Mouse (Mus musculus) neural tube, embryonic 11.5 days (tissue): ENCODE data around the gene Deaf1. TPM values are rescaled to one million over a fixed set of nuclear protein-coding genes. Genes with fewer than 3 reads are reported as not detected.
A peak's percentile ranks its signal among the peaks of the same experiment; 100 is the strongest.

Experiments used
- ATAC-seq: fragments of 200-750 bp; cut with Nextera tagmentation; 2 replicates; pipeline ENCODE4 v1.8.0; 2017; ENCODE audit warnings: moderate number of reproducible peaks, mild to moderate bottlenecking, moderate TSS enrichment, moderate library complexity; ENCODE audit not compliant: insufficient read depth, low FRiP score, low TSS enrichment
- DNase-seq: peaks from one replicate; pipeline ENCODE4 v3.0.0-alpha.2; 2015; ENCODE audit warnings: low spot score
- H3K27ac ChIP-seq: fragments of 300-500 bp; sonication (generic); 2 replicates; pipeline ENCODE4 v1.5.1; 2014; ENCODE audit warnings: low read depth, mild to moderate bottlenecking, low read length
- H3K27me3 ChIP-seq: fragments of 300-500 bp; sonication (generic); 2 replicates; pipeline ENCODE4 v1.6.1; 2014; ENCODE audit warnings: mild to moderate bottlenecking, low read length, mixed read lengths; ENCODE audit not compliant: control insufficient read depth, insufficient read depth
- H3K36me3 ChIP-seq: fragments of 300-500 bp; sonication (generic); 2 replicates; pipeline ENCODE4 v1.6.1; 2014; ENCODE audit warnings: mild to moderate bottlenecking, low read length, moderate library complexity, mixed read lengths; ENCODE audit not compliant: control insufficient read depth, insufficient read depth
- H3K4me1 ChIP-seq: fragments of 300-500 bp; sonication (generic); 2 replicates; pipeline ENCODE4 v1.6.1; 2014; ENCODE audit warnings: low read length, mixed read lengths; ENCODE audit not compliant: control insufficient read depth, insufficient read depth
- H3K4me2 ChIP-seq: fragments of 300-500 bp; sonication (generic); 2 replicates; pipeline ENCODE4 v1.6.1; 2014; ENCODE audit warnings: low read depth, mild to moderate bottlenecking, moderate library complexity
- H3K4me3 ChIP-seq: fragments of 300-500 bp; sonication (generic); 2 replicates; pipeline ENCODE4 v1.5.1; 2014; ENCODE audit warnings: low read depth, low read length
- H3K9ac ChIP-seq: fragments of 300-500 bp; sonication (generic); 2 replicates; pipeline ENCODE4 v1.6.1; 2014; ENCODE audit warnings: mild to moderate bottlenecking, low read length
- H3K9me3 ChIP-seq: fragments of 300-500 bp; sonication (generic); 2 replicates; pipeline ENCODE4 v1.6.1; 2016; ENCODE audit warnings: low read length; ENCODE audit not compliant: control insufficient read depth
- WGBS: fragments of 180-500 bp; shearing (Covaris S2); extraction: QIAGEN DNeasy Blood & Tissue Kit; methylation state at CpG from one replicate; pipeline ENCODE4 v1.1.7; 2014; 5-methylcytosine and 5-hydroxymethylcytosine counted together
- polyA plus RNA-seq: library from polyadenylated mRNA; unstranded; fragments of >200 nt; fragmentation: Nextera tagmentation; extraction: Ambion mirVana; gene quantifications from 2 replicates; pipeline ENCODE4 v1.2.1, GENCODE M21; 2014

Gene Deaf1
- polyA plus RNA-seq, 1 experiment from 2014 or later, result 90.1 TPM

DNA sequence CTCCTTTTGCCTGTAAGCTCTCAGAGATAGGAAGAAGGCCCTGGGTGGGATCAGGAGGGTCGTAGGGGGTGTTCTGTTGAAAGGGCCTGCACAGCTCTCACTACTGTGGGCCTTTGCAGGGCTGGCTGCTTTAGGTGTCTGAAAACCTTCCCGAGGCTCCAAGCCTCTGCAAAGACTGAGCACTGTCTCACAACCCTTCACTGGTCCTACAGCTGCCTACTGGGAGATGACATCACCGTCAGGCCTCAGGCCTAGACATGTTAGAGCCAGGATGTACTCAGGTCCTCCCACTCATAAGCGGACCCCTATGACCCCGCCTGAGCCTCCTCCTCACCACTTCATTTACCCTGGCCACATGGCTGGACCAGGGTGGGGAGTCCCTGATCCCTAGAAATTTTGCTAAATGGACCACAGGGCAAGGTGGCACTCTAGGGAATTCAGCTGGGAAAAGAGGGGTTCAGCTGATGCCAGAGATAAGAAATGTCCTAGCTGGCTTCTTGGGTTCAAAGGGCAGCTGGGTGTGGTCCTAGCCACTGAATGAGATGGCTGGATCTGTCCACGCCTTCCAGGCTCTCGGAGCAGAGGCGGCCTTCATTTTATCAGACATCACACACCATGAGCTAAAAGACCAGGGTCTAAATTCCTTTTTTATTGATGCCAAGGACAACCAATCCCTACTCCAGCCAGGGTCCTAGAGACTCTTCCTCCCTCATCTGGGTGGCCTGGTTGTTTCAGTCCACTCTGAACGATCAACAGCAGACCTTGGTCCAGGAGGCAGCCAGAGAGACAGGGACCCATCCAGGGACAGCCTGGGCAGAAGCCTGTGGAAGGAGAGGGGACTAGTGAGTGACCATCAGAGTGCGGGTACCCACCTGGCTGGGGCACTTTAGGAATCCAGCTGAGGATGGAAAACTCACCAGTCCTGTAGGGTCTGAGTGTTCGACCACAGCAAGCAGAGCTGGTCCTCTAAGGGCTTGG lies 49.5 kb downstream of the Deaf1 start:
- DNase-seq, result no peak
- H3K4me3 ChIP-seq, result no peak overlapping the region
- no peak overlapping the region for H3K27ac ChIP-seq
- H3K9ac ChIP-seq, result no peak overlapping the region
- 0 out of 2 replicates have a peak, but pooled peaks cover 3% of the 10 kb centered on the region for H3K4me1 ChIP-seq
- no peaks in the 10 kb centered on the region for H3K36me3 ChIP-seq
- 0 out of 2 replicates have a peak, but pooled peaks have one; percentile 5 for ATAC-seq
- 79% methylated on average over 11 of the region's 11 CpGs for WGBS
- H3K9me3 ChIP-seq, result no peaks in the 10 kb centered on the region
- no peak overlapping the region for H3K4me2 ChIP-seq
- 0 out of 2 replicates have a peak, but pooled peaks cover 2% of the 10 kb centered on the region for H3K27me3 ChIP-seq

DNA sequence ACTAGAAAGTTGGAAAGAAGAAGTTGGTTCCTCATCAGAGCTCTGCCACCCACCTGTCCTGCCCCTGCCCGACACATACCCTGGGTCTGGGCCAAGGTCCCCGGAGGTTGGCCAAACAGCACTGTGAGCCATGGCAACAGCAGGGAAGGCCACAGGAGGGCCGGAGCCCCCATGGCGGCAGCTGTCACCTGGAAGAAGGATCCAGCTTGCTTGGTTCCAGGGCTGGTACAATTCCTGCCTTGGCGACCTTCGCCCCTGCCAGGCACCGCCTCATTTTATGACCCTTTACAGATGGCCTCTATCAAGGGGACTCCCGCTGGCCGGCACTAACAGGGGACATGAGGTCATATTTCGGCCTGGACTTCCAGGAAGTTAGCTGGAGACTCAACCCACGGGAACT lies 50.9 kb downstream of the Deaf1 start, which contains the start of gene Cdhr5:
Cdhr5 (minus strand) TSS at position 241 of the 400 bp plus-strand sequence.
- Histone ChIP-seq H3K9me3 (no peaks in the 10 kb centered on the region), H3K27me3 (0 out of 2 replicates have a peak, but pooled peaks cover 2% of the 10 kb centered on the region), H3K4me2 (no peak within 1 kb of the TSS), H3K9ac (no peak within 1 kb of the TSS), H3K4me1 (0 out of 2 replicates have a peak, but pooled peaks cover 3% of the 10 kb centered on the region), H3K4me3 (no peak within 1 kb of the TSS), H3K36me3 (no peaks in the 10 kb centered on the region), H3K27ac (no peak within 1 kb of the TSS)
- 20% methylated on average over 11 of the region's 11 CpGs for WGBS
- ATAC-seq (no peak), DNase-seq (no peak)

DNA sequence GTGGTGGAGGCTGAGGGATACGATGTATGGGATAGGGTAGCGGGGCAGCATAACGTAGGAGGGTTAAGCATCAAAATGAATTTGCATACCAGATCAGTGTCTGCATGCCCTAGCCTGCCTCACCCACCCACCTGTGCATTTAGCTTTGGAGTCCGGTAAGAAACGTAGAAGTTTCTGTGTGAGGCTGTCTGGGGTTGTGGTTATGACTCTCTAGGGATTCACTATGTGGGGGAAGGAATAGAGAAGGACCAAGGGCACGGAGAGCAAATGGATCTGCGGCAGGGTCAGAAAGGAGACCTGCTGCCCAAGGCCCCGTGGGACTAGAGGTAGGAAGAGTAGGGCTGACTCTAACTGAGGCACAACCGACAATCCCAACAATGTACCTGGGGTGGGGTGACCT lies 52.1 kb downstream of the Deaf1 start:
- no peaks in the 10 kb centered on the region for H3K9me3 ChIP-seq
- no peaks in the 10 kb centered on the region for H3K36me3 ChIP-seq
- H3K27ac ChIP-seq, result no peak overlapping the region
- 85% methylated on average over 9 of the region's 9 CpGs for WGBS
- ATAC-seq (no peak), DNase-seq (no peak)
- 0 out of 2 replicates have a peak, but pooled peaks cover 3% of the 10 kb centered on the region for H3K4me1 ChIP-seq
- no peak overlapping the region for H3K4me3 ChIP-seq
- H3K9ac ChIP-seq, result no peak overlapping the region
- 0 out of 2 replicates have a peak, but pooled peaks cover 2% of the 10 kb centered on the region for H3K27me3 ChIP-seq
- no peak overlapping the region for H3K4me2 ChIP-seq

DNA sequence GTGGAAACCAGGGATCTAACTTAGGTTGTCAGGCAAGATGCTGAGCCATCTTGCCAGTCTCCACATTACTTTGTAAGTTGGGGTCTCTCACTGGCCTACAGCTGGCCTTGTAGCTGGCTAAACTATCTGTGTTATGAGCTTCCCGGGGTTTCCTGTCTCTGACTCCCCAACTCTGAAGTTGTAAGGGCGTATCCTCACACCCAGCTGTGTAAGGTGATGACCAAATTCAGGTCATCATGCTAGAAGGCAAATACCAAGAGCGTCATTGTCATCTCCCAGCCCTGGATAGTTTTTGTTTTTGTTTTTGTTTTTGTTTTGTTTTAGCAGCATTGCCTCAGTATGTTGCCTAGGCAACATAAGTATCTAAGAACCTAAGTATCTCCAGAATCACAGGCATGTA lies 56.9 kb downstream of the Deaf1 start:
- ATAC-seq, result no peak
- 79% methylated on average over 3 of the region's 3 CpGs for WGBS
- Histone ChIP-seq H3K36me3 (no peaks in the 10 kb centered on the region), H3K9me3 (no peaks in the 10 kb centered on the region), H3K4me1 (peaks cover 5% of the 10 kb centered on the region; the same call in 1 of the 2 replicates), H3K4me3 (no peak overlapping the region), H3K27ac (no peak overlapping the region), H3K9ac (no peak overlapping the region), H3K4me2 (no peak overlapping the region), H3K27me3 (no peaks in the 10 kb centered on the region)
- DNase-seq, result no peak

DNA sequence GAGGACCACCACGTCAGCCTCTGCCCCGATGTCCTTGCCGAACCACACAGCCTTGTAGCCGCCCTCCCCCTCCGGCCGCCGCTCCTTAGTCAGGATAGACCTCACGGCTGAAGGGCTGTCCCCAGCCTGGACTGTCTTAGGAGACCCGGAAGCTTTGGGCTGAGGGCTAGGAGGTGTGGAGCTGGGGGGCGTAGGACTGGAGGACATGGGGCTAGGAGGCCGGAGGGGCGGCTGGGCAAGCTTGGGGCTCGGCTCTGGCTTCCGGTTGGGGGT lies 58.3 kb downstream of the Deaf1 start:
- Histone ChIP-seq H3K9me3 (no peaks in the 10 kb centered on the region), H3K36me3 (no peaks in the 10 kb centered on the region), H3K9ac (no peak overlapping the region), H3K27ac (no peak overlapping the region), H3K4me3 (no peak overlapping the region), H3K4me1 (peaks cover 10% of the 10 kb centered on the region; the same call in 1 of the 2 replicates), H3K27me3 (no peaks in the 10 kb centered on the region), H3K4me2 (no peak overlapping the region)
- 80% methylated on average over 14 of the region's 14 CpGs for WGBS
- DNase-seq (no peak), ATAC-seq (no peak)

DNA sequence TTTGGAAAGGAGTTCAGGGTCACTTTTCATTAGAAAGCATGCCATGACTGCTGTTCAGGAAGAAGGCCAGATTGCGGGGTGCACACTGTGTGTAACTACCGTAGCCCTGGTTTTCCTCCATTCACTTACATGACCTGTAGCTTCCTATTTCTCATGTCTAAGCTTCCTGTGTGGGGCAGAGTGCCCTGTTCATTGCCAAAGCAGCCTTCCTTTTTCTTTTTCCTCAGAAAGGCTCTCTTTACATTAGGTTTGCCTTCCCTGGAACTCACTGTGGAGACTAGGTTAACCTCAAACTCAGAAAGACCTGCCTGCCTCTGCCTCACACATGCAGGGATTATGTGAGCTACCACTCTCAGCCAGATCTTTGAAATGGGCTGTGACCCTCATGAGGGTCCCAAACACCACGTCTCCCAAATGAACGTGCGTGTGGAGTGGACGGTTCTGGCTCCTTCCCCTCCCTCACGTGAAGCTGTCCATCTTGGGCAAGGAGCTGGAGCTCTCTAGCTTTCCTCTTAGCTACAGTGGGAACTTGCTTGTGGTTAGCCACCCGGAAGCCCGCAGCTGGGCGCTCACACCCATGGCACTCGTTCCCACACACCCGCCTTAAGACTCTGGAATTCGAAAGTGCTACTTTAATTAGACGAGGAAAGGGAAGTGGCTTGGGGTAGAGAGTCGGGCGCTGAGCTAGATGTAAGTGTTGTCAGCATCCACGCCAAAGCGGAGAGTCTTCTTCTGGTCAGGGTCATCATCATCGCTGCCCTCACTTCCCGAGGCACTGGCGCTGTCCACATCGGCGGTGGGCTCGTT lies 58.8 kb downstream of the Deaf1 start:
- WGBS, result 79% methylated on average over 24 of the region's 24 CpGs

DNA sequence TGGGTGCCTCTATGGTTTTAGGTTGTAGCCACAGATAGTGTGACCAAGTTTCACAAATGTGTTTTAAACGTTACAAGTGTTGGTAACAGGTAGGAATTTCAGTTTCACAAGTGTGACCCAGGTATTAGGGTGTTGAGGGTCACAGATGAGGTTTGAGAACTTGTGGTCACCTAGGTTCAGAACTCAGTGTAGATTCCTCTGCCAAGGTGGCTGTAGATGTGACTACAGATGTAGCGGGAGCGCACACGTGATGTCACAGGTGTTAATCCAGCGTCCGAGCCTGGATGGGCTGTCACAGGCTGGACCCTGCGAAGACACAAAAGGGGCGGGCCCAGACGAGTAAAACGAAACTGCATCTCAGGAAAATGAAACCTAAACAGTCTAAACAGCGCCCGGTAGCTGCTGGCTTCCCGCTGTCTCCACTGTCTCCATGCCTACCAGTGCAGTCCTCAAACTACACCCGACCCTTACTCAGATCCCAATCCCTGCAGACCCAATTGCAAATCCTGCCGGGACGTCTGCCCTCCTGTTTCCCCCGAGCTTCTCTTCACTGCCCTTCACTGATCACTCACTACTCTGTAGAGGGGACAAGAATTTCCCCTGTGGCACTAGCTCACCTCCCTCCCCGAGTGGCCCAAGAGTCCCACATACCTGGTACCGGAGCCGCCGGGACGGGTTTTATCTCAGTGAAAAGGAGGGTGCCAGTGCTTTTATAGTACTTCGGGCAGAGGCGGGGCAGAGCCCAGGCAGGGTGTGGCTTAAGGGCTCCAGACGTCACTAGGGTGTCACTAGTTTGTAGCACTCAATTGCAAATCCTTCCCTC lies 61.5 kb downstream of the Deaf1 start, which contains the start of gene Irf7:
Irf7 (minus strand) TSS at position 743 of the 823 bp plus-strand sequence.
- Histone ChIP-seq H3K36me3 (peaks cover 17% of the 10 kb centered on the region), H3K9me3 (no peaks in the 10 kb centered on the region), H3K4me2 (peak within 1 kb of the TSS; percentile 38), H3K27me3 (no peaks in the 10 kb centered on the region), H3K27ac (no peak within 1 kb of the TSS), H3K4me1 (peaks cover 10% of the 10 kb centered on the region; the same call in 1 of the 2 replicates), H3K9ac (peak within 1 kb of the TSS; percentile 12), H3K4me3 (peak within 1 kb of the TSS; percentile 21)
- WGBS, result 11% methylated on average over 25 of the region's 25 CpGs
- no peak for DNase-seq
- ATAC-seq, result peak; percentile 45; the same call in 1 of the 2 replicates

More for the DNA sequence above, 58.8 kb downstream of the Deaf1 start:
- no peak overlapping the region for H3K4me2 ChIP-seq
- H3K4me3 ChIP-seq, result no peak overlapping the region
- H3K4me1 ChIP-seq, result peaks cover 10% of the 10 kb centered on the region; the same call in 1 of the 2 replicates
- H3K27ac ChIP-seq, result no peak overlapping the region
- no peak overlapping the region for H3K9ac ChIP-seq
- DNase-seq (no peak), ATAC-seq (no peak)
- 0 out of 2 replicates have a peak, but pooled peaks cover 2% of the 10 kb centered on the region for H3K36me3 ChIP-seq
- no peaks in the 10 kb centered on the region for H3K9me3 ChIP-seq
- H3K27me3 ChIP-seq, result no peaks in the 10 kb centered on the region

DNA sequence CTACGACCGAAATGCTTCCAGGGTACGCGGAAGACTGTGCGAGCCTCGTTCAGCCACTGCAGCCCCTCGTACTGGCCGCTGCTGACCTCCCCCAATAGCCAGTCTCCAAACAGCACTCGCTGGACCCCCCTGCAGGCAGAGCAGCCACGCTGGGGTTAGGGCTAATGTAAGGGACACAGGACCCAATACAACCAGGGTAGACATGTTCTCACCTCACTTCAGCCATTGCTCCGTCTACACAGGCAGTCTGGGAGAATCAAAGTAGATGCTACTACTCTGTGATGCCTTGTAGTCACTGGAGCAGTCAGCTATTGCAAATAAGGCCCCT lies 62.1 kb downstream of the Deaf1 start:
- no peak overlapping the region for H3K27ac ChIP-seq
- H3K9me3 ChIP-seq, result no peaks in the 10 kb centered on the region
- peaks cover 23% of the 10 kb centered on the region for H3K36me3 ChIP-seq
- H3K4me3 ChIP-seq, result no peak overlapping the region
- H3K27me3 ChIP-seq, result no peaks in the 10 kb centered on the region
- no peak overlapping the region; the same call in 1 of the 2 replicates for H3K4me2 ChIP-seq
- DNase-seq (no peak), ATAC-seq (no peak; the same call in 1 of the 2 replicates)
- H3K4me1 ChIP-seq, result peaks cover 10% of the 10 kb centered on the region; the same call in 1 of the 2 replicates
- no peak overlapping the region for H3K9ac ChIP-seq
- 44% methylated on average over 11 of the region's 11 CpGs for WGBS
